Mouse (Mus musculus) liver, embryonic 14.5 days (tissue): ENCODE results near the gene Tbc1d12.

Experiments used
- CTCF ChIP-seq: IDR thresholded peaks from 2 replicates; pipeline ENCODE4 v1.5.1; 2016; ENCODE audit warnings: antibody characterized with exemption, low read depth, control low read depth
- EP300 ChIP-seq: IDR thresholded peaks from 2 replicates; pipeline ENCODE4 v1.6.1; 2016; ENCODE audit warnings: antibody characterized with exemption, low read depth

- TF ChIP-seq EP300 (no peak), CTCF (no peak)
These were observed 37.6 kb upstream of the Tbc1d12 start for GRCm38 (mm10) chr19:38798801-38799200.
